Mouse (Mus musculus) hindbrain, embryonic 10.5 days (tissue): ENCODE data around the gene Nudt16l1. TPM values are rescaled to one million over a fixed set of nuclear protein-coding genes. Genes with fewer than 3 reads are reported as not detected.

ENCODE experiments used
- DNase-seq: peaks from one replicate; pipeline ENCODE4 v3.0.0-alpha.2; 2017; ENCODE audit warnings: low spot score
- H3K27ac ChIP-seq: fragments of 300-500 bp; sonication (generic); 2 replicates; pipeline ENCODE4 v1.5.1; 2016; ENCODE audit warnings: mild to moderate bottlenecking, moderate library complexity
- H3K27me3 ChIP-seq: fragments of 300-500 bp; sonication (generic); 2 replicates; pipeline ENCODE4 v1.6.1; 2016; ENCODE audit warnings: mild to moderate bottlenecking; ENCODE audit not compliant: poor library complexity, insufficient read depth, severe bottlenecking
- H3K36me3 ChIP-seq: fragments of 300-500 bp; sonication (generic); 2 replicates; pipeline ENCODE4 v1.6.1; 2016; ENCODE audit warnings: mild to moderate bottlenecking, moderate library complexity
- H3K4me1 ChIP-seq: fragments of 300-500 bp; sonication (generic); replicated peaks from 2 replicates; pipeline ENCODE4 v1.6.1; 2016; ENCODE audit warnings: mild to moderate bottlenecking
- H3K4me3 ChIP-seq: fragments of 300-500 bp; sonication (generic); 2 replicates; pipeline ENCODE4 v1.5.1; 2016; ENCODE audit warnings: mild to moderate bottlenecking, moderate library complexity
- H3K9me3 ChIP-seq: fragments of 300-500 bp; sonication (generic); 2 replicates; pipeline ENCODE4 v1.6.1; 2016; ENCODE audit warnings: mild to moderate bottlenecking, moderate library complexity
- WGBS: fragments of 180-500 bp; shearing (Covaris S2); methylation state at CpG from one replicate; pipeline ENCODE4 v1.1.7; 2016; 5-methylcytosine and 5-hydroxymethylcytosine counted together
- polyA plus RNA-seq: library from polyadenylated mRNA; unstranded; fragments of >200 nt; fragmentation: Nextera tagmentation; extraction: Ambion mirVana; gene quantifications from 2 replicates; pipeline ENCODE4 v1.2.1, GENCODE M21; 2016

Gene Nudt16l1
- polyA plus RNA-seq, 1 experiment from 2014 or later = 145 TPM

DNA sequence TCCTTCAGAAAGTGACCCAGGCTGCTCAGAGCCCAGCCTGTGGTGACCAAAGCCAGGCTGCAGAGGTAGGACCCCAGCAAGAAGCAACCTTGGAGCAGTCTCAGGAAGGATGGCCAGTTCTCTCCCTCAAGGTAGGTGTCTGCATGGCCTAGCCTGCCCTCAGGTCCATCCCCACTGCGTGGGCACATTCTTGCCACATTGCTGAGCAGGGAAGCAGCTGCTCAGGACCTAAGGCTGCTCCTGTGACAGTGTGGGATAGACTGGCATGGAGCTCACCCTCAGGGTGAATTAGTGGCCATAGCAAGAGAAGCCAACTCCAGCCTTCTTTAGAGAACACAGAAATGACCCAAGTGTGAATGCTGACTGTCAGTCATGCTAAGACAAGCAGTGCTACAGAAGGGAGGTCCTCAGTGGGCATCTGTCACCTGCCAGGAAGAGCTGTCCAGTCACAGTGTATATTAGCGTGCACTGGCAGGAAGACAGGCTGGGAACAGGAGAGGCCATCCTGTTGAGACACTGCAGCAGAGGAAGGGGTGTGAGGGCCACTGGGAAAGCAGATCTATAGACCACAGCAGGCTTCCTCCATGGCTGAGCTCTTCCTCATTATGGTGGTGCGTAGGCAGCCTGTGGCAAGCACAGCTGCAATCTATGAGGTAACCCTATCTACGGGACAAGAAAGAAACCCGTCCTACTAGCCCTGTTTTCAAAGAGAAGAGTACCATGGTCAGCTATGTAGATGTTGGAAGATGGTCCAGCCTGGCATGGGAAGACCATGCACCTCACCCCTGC is 30.7 kb downstream of the Nudt16l1 start:
- WGBS = 85% methylated on average over 5 of the region's 5 CpGs
- H3K4me1 ChIP-seq = peaks cover 14% of the 10 kb centered on the region
- peaks cover 10% of the 10 kb centered on the region; the same call in 1 of the 2 replicates for H3K36me3 ChIP-seq
- no peaks in the 10 kb centered on the region for H3K27me3 ChIP-seq
- H3K9me3 ChIP-seq = no peaks in the 10 kb centered on the region
- H3K4me3 ChIP-seq = no peak overlapping the region
- no peak overlapping the region for H3K27ac ChIP-seq
- DNase-seq = no peak

DNA sequence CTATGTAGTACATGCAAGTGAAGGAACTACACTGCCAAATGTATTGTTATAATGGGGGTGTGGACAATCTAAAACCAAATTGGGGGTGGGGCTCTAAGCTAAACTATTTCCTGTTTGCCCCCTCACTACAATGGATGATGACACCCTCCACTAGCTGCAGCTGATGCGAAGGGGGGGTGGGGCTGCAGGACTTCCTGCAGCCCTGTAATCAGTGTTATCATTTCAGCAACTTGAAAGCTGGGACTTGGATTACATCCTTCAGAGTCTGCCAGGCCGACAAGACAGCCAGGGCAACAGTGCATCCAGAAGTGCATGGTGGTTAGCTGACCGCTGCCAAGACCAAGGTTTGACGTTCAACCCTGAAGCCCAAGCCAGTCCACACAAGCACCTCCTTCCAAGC is 33.1 kb downstream of the Nudt16l1 start:
- H3K27me3 ChIP-seq = no peaks in the 10 kb centered on the region
- H3K9me3 ChIP-seq = no peaks in the 10 kb centered on the region
- DNase-seq = no peak
- no peak overlapping the region for H3K27ac ChIP-seq
- WGBS = 92% methylated on average over 4 of the region's 4 CpGs
- H3K4me3 ChIP-seq = no peak overlapping the region
- no peaks in the 10 kb centered on the region for H3K4me1 ChIP-seq
- H3K36me3 ChIP-seq = peaks cover 10% of the 10 kb centered on the region; the same call in 1 of the 2 replicates

DNA sequence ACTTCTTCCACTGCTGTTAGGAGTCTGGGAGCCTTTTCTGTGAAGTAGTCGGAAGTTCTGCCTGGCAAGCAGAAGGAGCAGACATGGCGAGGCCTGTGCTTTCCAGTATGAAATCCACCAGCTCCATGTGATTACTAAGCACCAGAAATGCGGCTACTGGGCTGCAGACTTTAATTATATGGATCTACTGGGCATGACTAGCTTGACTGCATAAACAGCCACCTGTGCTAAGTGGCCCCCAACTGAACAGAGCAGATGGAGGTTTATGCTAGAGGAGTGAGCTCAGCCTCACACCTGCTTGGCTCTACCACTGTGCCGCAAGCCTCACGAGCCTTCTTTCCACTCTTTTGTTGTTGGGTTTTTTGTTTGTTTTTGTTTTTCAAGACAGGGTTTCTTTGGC is 36.0 kb downstream of the Nudt16l1 start:
- Histone ChIP-seq H3K27me3 (no peaks in the 10 kb centered on the region), H3K27ac (no peak overlapping the region), H3K36me3 (0 out of 2 replicates have a peak, but pooled peaks cover 4% of the 10 kb centered on the region), H3K9me3 (no peaks in the 10 kb centered on the region), H3K4me1 (no peaks in the 10 kb centered on the region), H3K4me3 (no peak overlapping the region)
- WGBS = 85% methylated on average over 5 of the region's 5 CpGs
- DNase-seq = no peak

DNA sequence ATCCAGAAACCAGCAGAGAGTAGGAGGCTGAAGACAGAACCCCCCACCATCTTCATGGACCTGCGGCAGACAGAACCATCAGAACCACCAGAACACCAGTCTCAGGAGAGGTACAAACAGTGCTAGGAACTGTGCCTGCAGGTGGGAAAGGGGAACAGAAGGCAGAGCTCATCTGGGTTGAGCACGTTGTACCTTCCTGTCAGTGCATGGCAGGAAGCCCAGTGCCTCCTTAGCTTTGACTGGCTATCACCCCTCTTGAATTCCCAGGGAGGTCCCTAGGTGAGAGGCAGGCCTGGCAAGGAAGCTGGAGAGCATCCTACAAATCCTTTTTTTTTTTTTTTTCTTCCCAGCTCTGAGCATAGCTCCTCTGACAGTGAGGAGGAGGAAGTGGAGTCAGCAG is 37.6 kb downstream of the Nudt16l1 start:
- Histone ChIP-seq H3K4me1 (no peaks in the 10 kb centered on the region), H3K9me3 (no peaks in the 10 kb centered on the region), H3K27ac (no peak overlapping the region), H3K4me3 (no peak overlapping the region), H3K36me3 (0 out of 2 replicates have a peak, but pooled peaks cover 4% of the 10 kb centered on the region), H3K27me3 (no peaks in the 10 kb centered on the region)
- 82% methylated on average over 2 of the region's 2 CpGs for WGBS
- DNase-seq = no peak

DNA sequence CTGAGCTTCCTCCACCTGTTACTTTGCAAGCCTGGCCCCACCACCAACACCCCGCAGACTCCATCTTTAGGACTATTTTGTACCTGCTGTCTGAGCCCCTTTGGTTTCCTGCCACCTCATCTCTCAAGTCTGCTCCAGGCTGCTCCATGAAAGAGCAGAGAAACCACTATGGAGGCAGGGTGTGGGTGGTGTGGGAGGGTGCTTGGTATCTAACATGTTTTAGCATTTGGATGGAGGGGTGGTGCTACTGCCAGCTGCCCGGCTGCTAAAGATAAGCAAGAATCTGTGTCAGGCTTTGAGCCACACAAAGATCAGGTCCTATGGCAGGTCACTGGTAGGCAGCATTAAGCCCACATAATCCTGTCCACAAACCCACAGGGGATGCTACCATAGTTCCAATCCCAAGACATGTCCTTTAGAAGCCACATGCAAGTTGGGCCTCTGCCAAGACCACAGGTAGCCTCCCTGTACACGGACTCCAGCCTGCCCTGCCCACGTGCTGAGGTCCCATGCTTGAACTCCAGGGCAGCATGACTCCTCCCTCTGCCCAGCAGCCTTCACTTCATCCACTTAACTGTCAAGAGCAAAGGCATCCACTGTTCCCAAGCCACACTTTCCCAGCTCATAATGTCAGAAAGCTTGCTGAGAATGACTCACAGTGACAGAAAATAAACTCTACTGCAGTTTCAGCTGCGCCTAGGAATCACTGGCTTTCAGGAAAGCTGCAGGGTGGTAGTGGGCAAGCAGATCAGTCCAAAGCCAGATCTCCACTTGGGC is 39.9 kb downstream of the Nudt16l1 start:
- WGBS = 72% methylated on average over 5 of the region's 5 CpGs
- Histone ChIP-seq H3K27ac (no peak overlapping the region), H3K36me3 (no peaks in the 10 kb centered on the region), H3K27me3 (no peaks in the 10 kb centered on the region), H3K9me3 (no peaks in the 10 kb centered on the region), H3K4me1 (no peaks in the 10 kb centered on the region), H3K4me3 (no peak overlapping the region)
- no peak for DNase-seq

DNA sequence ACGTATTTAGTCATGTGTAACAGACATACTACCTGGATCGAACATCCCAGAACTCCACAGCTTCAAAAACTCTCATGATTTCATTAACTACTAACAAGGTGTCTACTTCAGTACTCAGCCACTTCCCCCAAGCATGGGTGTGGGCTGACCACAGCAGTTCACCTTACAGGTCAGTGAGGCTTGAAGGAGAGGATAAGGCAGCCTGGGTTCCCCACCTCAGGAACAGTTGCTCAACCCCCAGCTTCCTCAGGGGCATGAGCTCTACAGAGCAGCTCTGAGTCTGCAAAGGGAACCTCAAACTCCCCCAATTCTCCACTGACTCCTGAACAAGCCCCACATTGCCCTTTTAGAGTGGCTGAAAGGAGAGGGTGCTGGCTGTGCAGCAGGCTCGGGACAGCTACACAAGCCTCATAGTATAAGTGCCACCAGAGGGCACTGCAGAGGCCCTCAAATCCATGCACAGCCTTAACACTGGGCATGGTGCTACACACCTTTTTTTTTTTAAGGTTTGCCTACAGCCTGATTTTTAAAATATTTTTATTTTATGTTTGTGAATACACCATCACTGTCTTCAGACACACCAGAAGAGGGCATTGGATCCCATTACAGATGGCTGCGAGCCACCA is 41.3 kb downstream of the Nudt16l1 start:
- no peaks in the 10 kb centered on the region for H3K9me3 ChIP-seq
- H3K4me1 ChIP-seq = no peaks in the 10 kb centered on the region
- DNase-seq = peak; percentile 14
- no peaks in the 10 kb centered on the region for H3K36me3 ChIP-seq
- H3K27ac ChIP-seq = no peak overlapping the region
- no peak overlapping the region for H3K4me3 ChIP-seq
- WGBS = 71% methylated on average over 4 of the region's 4 CpGs
- no peaks in the 10 kb centered on the region for H3K27me3 ChIP-seq

DNA sequence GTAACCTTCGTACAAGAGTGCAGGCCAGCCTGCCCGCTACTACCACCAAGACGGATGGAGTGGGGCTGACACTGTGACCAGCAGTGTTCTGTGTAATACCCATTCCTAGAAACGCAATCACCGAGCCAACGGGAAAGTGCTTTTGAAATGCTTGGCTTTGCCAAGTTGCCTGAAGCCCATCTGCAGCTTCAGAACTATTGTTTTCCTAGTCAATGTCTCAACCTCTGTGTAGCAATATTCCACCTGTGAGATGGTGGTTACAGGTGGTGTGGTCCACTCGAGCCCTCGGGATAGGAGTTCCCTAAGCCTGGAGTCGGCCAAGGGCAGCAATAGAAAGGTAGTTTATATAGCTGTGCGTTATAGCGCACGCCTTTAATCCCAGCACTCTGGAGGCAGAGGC is 46.2 kb downstream of the Nudt16l1 start:
- WGBS = 93% methylated on average over 12 of the region's 12 CpGs
- DNase-seq = no peak
- no peaks in the 10 kb centered on the region for H3K36me3 ChIP-seq

More for the DNA sequence above, 46.2 kb downstream of the Nudt16l1 start:
- Histone ChIP-seq H3K4me3 (no peak overlapping the region), H3K27ac (no peak overlapping the region), H3K9me3 (no peaks in the 10 kb centered on the region), H3K4me1 (no peaks in the 10 kb centered on the region), H3K27me3 (no peaks in the 10 kb centered on the region)

Other genes with a start within 250 kb of the Nudt16l1 start
- 192 and 203 TPM in 2 replicates for gene Nmral1, start 219.4 kb upstream of the Nudt16l1 start, polyA plus RNA-seq
- 84.6 and 93.3 TPM in 2 replicates for gene Hmox2, start 212.4 kb upstream of the Nudt16l1 start, polyA plus RNA-seq
- 109 and 111 TPM in 2 replicates for gene Cdip1, start 148.5 kb upstream of the Nudt16l1 start, polyA plus RNA-seq
- gene 4930562C15Rik, start 103.3 kb upstream of the Nudt16l1 start, polyA plus RNA-seq = 0.51 and 0.55 TPM in 2 replicates
- gene Ubald1, start 58.4 kb upstream of the Nudt16l1 start, polyA plus RNA-seq = 33.1 and 41.3 TPM in 2 replicates
- gene Mgrn1, start 52.5 kb upstream of the Nudt16l1 start, polyA plus RNA-seq = 71.6 and 80.8 TPM in 2 replicates
- gene Anks3, start 25.4 kb downstream of the Nudt16l1 start, polyA plus RNA-seq = 52.3 and 60.0 TPM in 2 replicates
- gene Sept12, start 59.1 kb downstream of the Nudt16l1 start, polyA plus RNA-seq = 0.05 TPM in 1 of 2 replicates, not detected in the other
- 4.6 and 5.4 TPM in 2 replicates for gene Smim22, start 68.5 kb downstream of the Nudt16l1 start, polyA plus RNA-seq
- 63.7 and 108 TPM in 2 replicates for gene Rogdi, start 74.8 kb downstream of the Nudt16l1 start, polyA plus RNA-seq
- 211 and 219 TPM in 2 replicates for gene Glyr1, start 111.1 kb downstream of the Nudt16l1 start, polyA plus RNA-seq
- 17.8 TPM in 2 replicates for gene Ubn1, start 111.3 kb downstream of the Nudt16l1 start, polyA plus RNA-seq
- 1.4 and 1.9 TPM in 2 replicates for gene Ppl, start 193.7 kb downstream of the Nudt16l1 start, polyA plus RNA-seq
- 0.29 and 0.78 TPM in 2 replicates for gene Sec14l5, start 208.3 kb downstream of the Nudt16l1 start, polyA plus RNA-seq